ENCODE assay signal across 24 mouse cellular contexts in genomic region chr2:91121497-91121896, GRCm38 (mm10). TPM values are rescaled to one million over a fixed set of nuclear protein-coding genes. Genes with fewer than 3 reads are reported as not detected.
"Had no signal": no experiment of that assay in that cellular context is flagged by ENCODE, and none has a peak within 500 bp of the region (broad histone marks: within the 10 kb centered on the region; RNA-seq: fewer than 3 reads in every experiment).

No protein-coding gene starts in this region.

- H3K4me3 ChIP-seq: left cerebral cortex, adult 2 months; limb, embryonic 12.5 days; limb, embryonic 15.5 days; midbrain, embryonic 12.5 days; midbrain, embryonic 15.5 days; neural tube, embryonic 12.5 days; neural tube, embryonic 15.5 days had no signal

- H3K27ac ChIP-seq: left cerebral cortex, adult 2 months; limb, embryonic 12.5 days; limb, embryonic 15.5 days; liver, embryonic 14.5 days; macrophage; midbrain, embryonic 12.5 days; midbrain, embryonic 15.5 days; neural tube, embryonic 12.5 days; neural tube, embryonic 15.5 days; stomach, postnatal 0 days had no signal

- H3K9me3 ChIP-seq: limb, embryonic 12.5 days; limb, embryonic 15.5 days; midbrain, embryonic 12.5 days; midbrain, embryonic 15.5 days; neural tube, embryonic 12.5 days; neural tube, embryonic 15.5 days had no signal

- H3K9ac ChIP-seq: limb, embryonic 12.5 days; limb, embryonic 15.5 days; liver, embryonic 14.5 days; liver, postnatal 0 days; lung, embryonic 14.5 days; midbrain, embryonic 12.5 days; midbrain, embryonic 15.5 days; neural tube, embryonic 12.5 days; neural tube, embryonic 15.5 days had no signal

- H3K4me1 ChIP-seq: limb, embryonic 12.5 days; limb, embryonic 15.5 days; midbrain, embryonic 12.5 days; midbrain, embryonic 15.5 days; neural tube, embryonic 12.5 days; neural tube, embryonic 15.5 days had no signal

- ATAC-seq: liver, postnatal 0 days; lung, postnatal 0 days; midbrain, embryonic 15.5 days had no signal

- H3K27me3 ChIP-seq: limb, embryonic 15.5 days; midbrain, embryonic 15.5 days; neural tube, embryonic 12.5 days; neural tube, embryonic 15.5 days had no signal

- H3K36me3 ChIP-seq: limb, embryonic 12.5 days; limb, embryonic 15.5 days; midbrain, embryonic 12.5 days; midbrain, embryonic 15.5 days; neural tube, embryonic 12.5 days; neural tube, embryonic 15.5 days had no signal

- DNase-seq: kidney, postnatal 10 days; kidney, postnatal 36 days; layer of hippocampus, postnatal 36 days; left cerebral cortex, postnatal 4 days; liver, postnatal 0 days; lung, embryonic 14.5 days; right cerebral cortex, adult 18-20 months; right cerebral cortex, postnatal 14 days; right cerebral cortex, postnatal 4 days; thymus, adult 2 months; thymus, postnatal 14 days; thymus, postnatal 4 days had no signal

- H3K4me2 ChIP-seq: limb, embryonic 12.5 days; limb, embryonic 15.5 days; liver, embryonic 11.5 days; lung, embryonic 14.5 days; midbrain, embryonic 12.5 days; midbrain, embryonic 15.5 days; neural tube, embryonic 12.5 days; neural tube, embryonic 15.5 days had no signal

RNA-seq across cellular contexts. Expression of gene Mybpc3, which starts 3.6 kb away (rescaled TPM):
- total RNA-seq: left cerebral cortex, postnatal 4 days had no signal
- polyA plus RNA-seq: neural tube, embryonic 15.5 days had no signal
